Mouse (Mus musculus) forebrain, postnatal 0 days (tissue): ENCODE measurements at regions not wholly inside any gene's neighbourhood (a gene's known extent, or its start where the extent isn't known, plus 50 kb on each side); places are given as distances from the start of the nearest gene placed in this dataset.

ENCODE experiments used
- ATAC-seq: fragments of 200-750 bp; cut with Nextera tagmentation; 2 replicates; pipeline ENCODE4 v1.8.0; 2017; ENCODE audit warnings: mild to moderate bottlenecking, moderate library complexity
- DNase-seq: peaks from one replicate; pipeline ENCODE4 v3.0.0-alpha.2; 2015
- H3K27ac ChIP-seq: fragments of 300-500 bp; sonication (generic); 2 replicates; pipeline ENCODE4 v1.5.1; 2014; ENCODE audit warnings: low read depth, mild to moderate bottlenecking, antibody characterized with exemption, low read length, moderate library complexity, mixed read lengths
- H3K27me3 ChIP-seq: fragments of 300-500 bp; sonication (generic); 2 replicates; pipeline ENCODE4 v1.6.1; 2014; ENCODE audit warnings: mild to moderate bottlenecking, low read length, mixed read lengths; ENCODE audit not compliant: insufficient read depth
- H3K36me3 ChIP-seq: fragments of 300-500 bp; sonication (generic); 2 replicates; pipeline ENCODE4 v1.6.1; 2014; ENCODE audit warnings: mild to moderate bottlenecking, moderate library complexity; ENCODE audit not compliant: insufficient read depth
- H3K4me1 ChIP-seq: fragments of 300-500 bp; sonication (generic); 2 replicates; pipeline ENCODE4 v1.6.1; 2014; ENCODE audit warnings: antibody characterized with exemption; ENCODE audit not compliant: insufficient read depth
- H3K4me2 ChIP-seq: fragments of 300-500 bp; sonication (generic); 2 replicates; pipeline ENCODE4 v1.6.1; 2014; ENCODE audit warnings: low read depth, mild to moderate bottlenecking, moderate library complexity
- H3K4me3 ChIP-seq: fragments of 300-500 bp; sonication (generic); 2 replicates; pipeline ENCODE4 v1.5.1; 2014; ENCODE audit warnings: low read depth, low read length, mixed read lengths
- H3K9ac ChIP-seq: fragments of 300-500 bp; sonication (generic); 2 replicates; pipeline ENCODE4 v1.6.1; 2014; ENCODE audit warnings: mild to moderate bottlenecking
- H3K9me3 ChIP-seq: fragments of 300-500 bp; sonication (generic); 2 replicates; pipeline ENCODE4 v1.6.1; 2016; ENCODE audit warnings: low read length
- CTCF ChIP-seq: sonication (generic); IDR thresholded peaks from 2 replicates; pipeline ENCODE4 v1.5.1; 2016; ENCODE audit warnings: antibody characterized with exemption, control low read depth, low read depth
- WGBS: fragments of 180-500 bp; shearing (Covaris S2); extraction: QIAGEN DNeasy Blood & Tissue Kit; methylation state at CpG from one replicate; pipeline ENCODE4 v1.1.7; 2014; 5-methylcytosine and 5-hydroxymethylcytosine counted together

- no peak overlapping the region for H3K4me3 ChIP-seq
- WGBS = 83% methylated on average over 9 of the region's 9 CpGs
- H3K4me1 ChIP-seq = no peaks in the 10 kb centered on the region
- no peak overlapping the region for H3K27ac ChIP-seq
- H3K27me3 ChIP-seq = no peaks in the 10 kb centered on the region
- H3K9ac ChIP-seq = no peak overlapping the region
- no peaks in the 10 kb centered on the region for H3K36me3 ChIP-seq
- no peak for ATAC-seq
- TF ChIP-seq CTCF = no peak
- H3K9me3 ChIP-seq = no peaks in the 10 kb centered on the region
- H3K4me2 ChIP-seq = no peak overlapping the region
- DNase-seq = no peak
Observed at GRCm38 (mm10) chr10:38887896-38888295, 66.3 kb upstream of the Rfpl4b start.

GRCm38 (mm10) chr10:38894706-38895105 lies 70.6 kb upstream of the Lama4 start:
- ATAC-seq = no peak
- no peak for TF ChIP-seq CTCF

GRCm38 (mm10) chr10:38895656-38896055 lies 69.7 kb upstream of the Lama4 start:
- ATAC-seq = no peak

More at GRCm38 (mm10) chr10:38894706-38895105, 70.6 kb upstream of the Lama4 start:
- DNase-seq = no peak
- Histone ChIP-seq H3K9me3 (no peaks in the 10 kb centered on the region), H3K4me2 (no peak overlapping the region), H3K27me3 (no peaks in the 10 kb centered on the region), H3K4me3 (no peak overlapping the region), H3K4me1 (no peaks in the 10 kb centered on the region), H3K36me3 (no peaks in the 10 kb centered on the region), H3K9ac (no peak overlapping the region), H3K27ac (no peak overlapping the region)
- WGBS = 59% methylated on average over 1 of the region's 1 CpGs

GRCm38 (mm10) chr10:38897573-38897972 lies 67.7 kb upstream of the Lama4 start:
- no peak for TF ChIP-seq CTCF
- no peaks in the 10 kb centered on the region for H3K4me1 ChIP-seq
- no peak overlapping the region for H3K4me2 ChIP-seq
- no peaks in the 10 kb centered on the region for H3K36me3 ChIP-seq
- no peak overlapping the region for H3K4me3 ChIP-seq
- ATAC-seq (no peak), DNase-seq (no peak)
- no peak overlapping the region for H3K27ac ChIP-seq
- no peaks in the 10 kb centered on the region for H3K27me3 ChIP-seq
- H3K9ac ChIP-seq = no peak overlapping the region
- H3K9me3 ChIP-seq = no peaks in the 10 kb centered on the region
- WGBS = 71% methylated on average over 5 of the region's 5 CpGs

More at GRCm38 (mm10) chr10:38895656-38896055, 69.7 kb upstream of the Lama4 start:
- no peak for TF ChIP-seq CTCF
- H3K36me3 ChIP-seq = no peaks in the 10 kb centered on the region
- H3K27me3 ChIP-seq = no peaks in the 10 kb centered on the region
- WGBS = 90% methylated on average over 3 of the region's 3 CpGs
- H3K9ac ChIP-seq = no peak overlapping the region
- H3K27ac ChIP-seq = no peak overlapping the region
- H3K4me1 ChIP-seq = no peaks in the 10 kb centered on the region
- DNase-seq = no peak
- H3K4me2 ChIP-seq = no peak overlapping the region
- no peaks in the 10 kb centered on the region for H3K9me3 ChIP-seq
- H3K4me3 ChIP-seq = no peak overlapping the region

- ATAC-seq (no peak), DNase-seq (no peak)
- H3K4me1 ChIP-seq = no peaks in the 10 kb centered on the region
- no peak overlapping the region for H3K9ac ChIP-seq
- no peak overlapping the region for H3K27ac ChIP-seq
- H3K9me3 ChIP-seq = no peaks in the 10 kb centered on the region
- no peak for TF ChIP-seq CTCF
- no peak overlapping the region for H3K4me2 ChIP-seq
- no peaks in the 10 kb centered on the region for H3K27me3 ChIP-seq
- H3K36me3 ChIP-seq = no peaks in the 10 kb centered on the region
- WGBS = 43% methylated on average over 3 of the region's 3 CpGs
- H3K4me3 ChIP-seq = no peak overlapping the region
Observed at GRCm38 (mm10) chr10:38906121-38906520, 59.2 kb upstream of the Lama4 start.

GRCm38 (mm10) chr10:38907835-38908234 lies 57.5 kb upstream of the Lama4 start:
- TF ChIP-seq CTCF = no peak
- Histone ChIP-seq H3K4me1 (no peaks in the 10 kb centered on the region), H3K4me2 (no peak overlapping the region), H3K4me3 (no peak overlapping the region), H3K9ac (no peak overlapping the region), H3K36me3 (no peaks in the 10 kb centered on the region), H3K9me3 (no peaks in the 10 kb centered on the region), H3K27me3 (no peaks in the 10 kb centered on the region), H3K27ac (no peak overlapping the region)
- ATAC-seq = no peak
- DNase-seq = no peak
- 76% methylated on average over 2 of the region's 2 CpGs for WGBS

- no peaks in the 10 kb centered on the region for H3K36me3 ChIP-seq
- H3K27ac ChIP-seq = no peak overlapping the region
- no peak overlapping the region for H3K4me3 ChIP-seq
- no peak overlapping the region for H3K9ac ChIP-seq
- DNase-seq (peak; percentile 60), ATAC-seq (peak; percentile 90)
- WGBS = 43% methylated on average over 9 of the region's 9 CpGs
- H3K4me2 ChIP-seq = no peak overlapping the region
- H3K9me3 ChIP-seq = no peaks in the 10 kb centered on the region
- H3K4me1 ChIP-seq = no peaks in the 10 kb centered on the region
- TF ChIP-seq CTCF = no peak
- H3K27me3 ChIP-seq = no peaks in the 10 kb centered on the region
Observed at GRCm38 (mm10) chr10:38908277-38908676, 57.0 kb upstream of the Lama4 start.
